Mouse (Mus musculus) liver, embryonic 14.5 days (tissue): Measurements from ENCODE around the gene Ect2l. TPM values are rescaled to one million over a fixed set of nuclear protein-coding genes. Genes with fewer than 3 reads are reported as not detected.

Source experiments
- ATAC-seq: fragments of 200-750 bp; cut with Nextera tagmentation; 2 replicates; pipeline ENCODE4 v1.8.0; 2017; ENCODE audit warnings: moderate number of reproducible peaks, mild to moderate bottlenecking, moderate library complexity; ENCODE audit not compliant: insufficient read depth
- DNase-seq, 3 experiments: peaks; one replicate each; pipeline ENCODE4 v3.0.0-alpha.2; 2012 to 2013; ENCODE audit warnings: low read depth in 3 of 3, low spot score in 3 of 3
- H3K27ac ChIP-seq: fragments of 300-500 bp; sonication (generic); 2 replicates; pipeline ENCODE4 v1.5.1; 2014; ENCODE audit warnings: moderate library complexity, mild to moderate bottlenecking, control low read depth, inconsistent platforms
- H3K27me3 ChIP-seq: fragments of 300-500 bp; sonication (generic); 2 replicates; pipeline ENCODE4 v1.6.1; 2014; ENCODE audit warnings: mild to moderate bottlenecking, low read length, moderate library complexity; ENCODE audit not compliant: control insufficient read depth, insufficient read depth
- H3K36me3 ChIP-seq: fragments of 300-500 bp; sonication (generic); replicated peaks from 2 replicates; pipeline ENCODE4 v1.6.1; 2014; ENCODE audit warnings: low read depth; ENCODE audit not compliant: control insufficient read depth, insufficient read depth
- H3K4me1 ChIP-seq, 2 experiments: fragments of 200-500 bp in 1 of 2; fragments of 300-500 bp in 1 of 2; sonication (generic) in 1 of 2; replicated peaks; 2 replicates each; pipeline ENCODE4 v1.6.1; 2012 to 2014; ENCODE audit warnings: antibody characterized with exemption in 1 of 2, inconsistent platforms in 1 of 2, low read length in 1 of 2; ENCODE audit not compliant: control insufficient read depth in 2 of 2, insufficient read depth in 2 of 2
- H3K4me2 ChIP-seq: fragments of 300-500 bp; sonication (generic); 2 replicates; pipeline ENCODE4 v1.6.1; 2014; ENCODE audit warnings: low read depth, mild to moderate bottlenecking, control low read depth, moderate library complexity
- H3K4me3 ChIP-seq, 2 experiments: fragments of 200-500 bp in 1 of 2; fragments of 300-500 bp in 1 of 2; sonication (generic) in 1 of 2; 2 replicates each; pipeline ENCODE4 v1.5.1; 2012 to 2014; ENCODE audit warnings: low read depth in 2 of 2, low read length in 2 of 2, mild to moderate bottlenecking in 2 of 2, control low read depth in 1 of 2, inconsistent platforms in 1 of 2, moderate library complexity in 1 of 2; ENCODE audit not compliant: insufficient read depth in 1 of 2
- H3K9ac ChIP-seq: fragments of 300-500 bp; sonication (generic); replicated peaks from 2 replicates; pipeline ENCODE4 v1.6.1; 2014; ENCODE audit warnings: mild to moderate bottlenecking, control low read depth, moderate library complexity
- H3K9me3 ChIP-seq: fragments of 300-500 bp; sonication (generic); 2 replicates; pipeline ENCODE4 v1.6.1; 2016; ENCODE audit warnings: low read length, mixed read lengths; ENCODE audit not compliant: control insufficient read depth
- CTCF ChIP-seq: IDR thresholded peaks from 2 replicates; pipeline ENCODE4 v1.5.1; 2016; ENCODE audit warnings: antibody characterized with exemption, low read depth, control low read depth
- EP300 ChIP-seq: IDR thresholded peaks from 2 replicates; pipeline ENCODE4 v1.6.1; 2016; ENCODE audit warnings: antibody characterized with exemption, low read depth
- WGBS: fragments of 180-500 bp; shearing (Covaris S2); extraction: QIAGEN DNeasy Blood & Tissue Kit; methylation state at CpG from one replicate; pipeline ENCODE4 v1.1.7; 2014; ENCODE audit not compliant: insufficient replicate concordance; 5-methylcytosine and 5-hydroxymethylcytosine counted together
- polyA plus RNA-seq, 2 experiments: library from polyadenylated mRNA; depleted of rRNA in 1 of 2; stranded (reverse) in 1 of 2; unstranded in 1 of 2; fragments of >200 nt; fragmentation: Nextera tagmentation in 1 of 2; extraction: Ambion mirVana in 1 of 2; gene quantifications; 2 replicates each; pipeline versions ENCODE4 v1.2.1 to v1.2.3; 2012 to 2014

The Ect2l gene
- polyA plus RNA-seq, 2 experiments: 0.06 to 0.08 TPM

- 64% methylated on average over 5 of the region's 5 CpGs for WGBS
These were observed 108.5 kb downstream of the Ect2l start for GRCm38 (mm10) chr10:18102166-18102565.

DNA sequence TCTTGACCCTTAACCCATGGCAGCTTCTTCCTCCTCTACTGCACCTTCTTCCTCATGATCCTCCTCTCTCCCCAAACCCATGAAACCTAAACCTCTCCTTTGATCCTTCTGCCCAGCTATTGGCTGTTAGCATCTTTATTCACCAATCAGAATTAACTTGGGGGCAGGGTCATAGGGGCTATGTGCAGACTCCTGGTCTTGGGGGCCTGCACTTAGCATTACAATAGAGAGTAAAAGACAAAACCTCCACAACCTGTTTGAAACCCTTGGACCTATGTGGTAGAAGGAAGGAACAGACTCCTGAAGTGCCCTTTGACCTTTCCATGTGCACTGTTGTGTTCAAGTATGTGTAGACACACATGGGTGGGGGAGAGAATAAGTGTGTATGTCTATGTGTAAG, 120.0 kb downstream of the Ect2l start:
- Histone ChIP-seq H3K4me2 (no peak overlapping the region), H3K9me3 (no peaks in the 10 kb centered on the region), H3K27me3 (no peaks in the 10 kb centered on the region), H3K9ac (no peak overlapping the region), H3K4me3 (no peak overlapping the region), H3K27ac (no peak overlapping the region), H3K4me1 (no peaks in the 10 kb centered on the region), H3K36me3 (peaks cover 4% of the 10 kb centered on the region; the same call in 1 of the 2 replicates)
- no peak for ATAC-seq
- no peak for DNase-seq
- no peak for TF ChIP-seq EP300
- TF ChIP-seq CTCF: no peak

More at GRCm38 (mm10) chr10:18102166-18102565, 108.5 kb downstream of the Ect2l start:
- H3K4me3 ChIP-seq: no peak overlapping the region
- no peak overlapping the region for H3K9ac ChIP-seq
- H3K27me3 ChIP-seq: no peaks in the 10 kb centered on the region
- TF ChIP-seq CTCF (no peak), EP300 (no peak)
- H3K9me3 ChIP-seq: no peaks in the 10 kb centered on the region
- DNase-seq: no peak
- no peak for ATAC-seq
- H3K36me3 ChIP-seq: no peaks in the 10 kb centered on the region
- no peak overlapping the region for H3K27ac ChIP-seq
- H3K4me1 ChIP-seq: no peaks in the 10 kb centered on the region
- no peak overlapping the region for H3K4me2 ChIP-seq

DNA sequence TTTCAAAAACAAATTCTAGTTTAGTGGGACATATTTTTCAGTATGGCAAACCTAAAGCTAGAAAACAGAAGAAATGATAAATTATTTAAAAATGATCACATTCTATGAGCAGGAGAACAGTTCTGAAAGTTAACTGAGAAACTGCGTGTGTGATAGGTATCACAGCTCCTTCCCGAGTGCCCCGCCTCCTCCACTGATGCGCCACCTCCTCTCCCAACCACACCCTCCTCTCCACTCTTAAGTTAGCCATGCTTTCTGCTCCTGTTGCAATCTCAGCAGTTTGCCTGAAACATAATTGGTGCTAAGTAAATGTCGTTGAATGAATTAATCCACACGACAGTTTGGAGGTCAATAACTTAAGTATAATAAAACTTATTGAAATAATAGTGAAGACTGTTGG, 127.9 kb downstream of the Ect2l start:
- DNase-seq: no peak
- no peaks in the 10 kb centered on the region for H3K36me3 ChIP-seq
- H3K4me1 ChIP-seq: no peaks in the 10 kb centered on the region; a peak in 1 of 4 replicates
- H3K4me2 ChIP-seq: no peak overlapping the region
- H3K27ac ChIP-seq: no peak overlapping the region
- H3K27me3 ChIP-seq: no peaks in the 10 kb centered on the region
- H3K4me3 ChIP-seq: no peak overlapping the region
- 62% methylated on average over 6 of the region's 6 CpGs for WGBS
- no peak for TF ChIP-seq CTCF
- TF ChIP-seq EP300: no peak
- H3K9ac ChIP-seq: no peak overlapping the region
- no peaks in the 10 kb centered on the region for H3K9me3 ChIP-seq
- no peak for ATAC-seq

DNA sequence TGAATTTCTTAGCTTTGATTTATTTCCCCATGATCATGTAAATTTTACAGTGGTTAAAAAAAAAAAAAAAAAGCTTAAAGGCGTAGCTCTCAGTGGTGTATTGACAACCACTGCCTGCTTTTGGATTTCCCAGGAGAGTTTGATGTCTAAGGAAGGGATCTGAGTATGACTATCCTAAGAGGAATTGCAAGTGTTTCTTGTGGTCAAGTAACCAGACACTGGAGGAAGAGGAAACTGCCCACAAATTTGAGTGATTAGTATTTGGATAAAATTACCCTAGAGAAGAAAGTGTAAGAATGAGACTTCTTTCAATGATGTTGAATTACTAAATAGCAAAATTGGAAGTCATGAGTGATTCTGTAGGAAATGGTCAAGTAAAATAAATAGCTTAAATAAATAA, 129.2 kb downstream of the Ect2l start:
- TF ChIP-seq EP300 (no peak), CTCF (no peak)
- no peak overlapping the region for H3K27ac ChIP-seq
- no peaks in the 10 kb centered on the region; a peak in 1 of 4 replicates for H3K4me1 ChIP-seq
- ATAC-seq (no peak), DNase-seq (no peak)
- WGBS: 46% methylated on average over 1 of the region's 1 CpGs
- no peak overlapping the region for H3K4me2 ChIP-seq
- H3K9ac ChIP-seq: no peak overlapping the region
- no peaks in the 10 kb centered on the region for H3K9me3 ChIP-seq
- no peak overlapping the region for H3K4me3 ChIP-seq
- H3K27me3 ChIP-seq: no peaks in the 10 kb centered on the region
- no peaks in the 10 kb centered on the region for H3K36me3 ChIP-seq

Other genes with a start within 250 kb of the Ect2l start
- 19.8 and 37.2 TPM in 2 replicates for gene Abracl, start 187.6 kb downstream of the Ect2l start, polyA plus RNA-seq (2012; rRNA removed)
- 66.4 and 71.1 TPM in 2 replicates for gene Abracl, start 187.6 kb downstream of the Ect2l start, polyA plus RNA-seq (2014; fragmentation: Nextera tagmentation; extraction: Ambion mirVana)
- 10.7 and 13.3 TPM in 2 replicates for gene Reps1, start 155.0 kb downstream of the Ect2l start, polyA plus RNA-seq (2012; rRNA removed)
- 3.4 and 6.0 TPM in 2 replicates for gene Reps1, start 155.0 kb downstream of the Ect2l start, polyA plus RNA-seq (2014; fragmentation: Nextera tagmentation; extraction: Ambion mirVana)
- gene Ccdc28a, start 24.1 kb upstream of the Ect2l start, polyA plus RNA-seq (2012; rRNA removed): 3.7 and 6.2 TPM in 2 replicates
- 6.6 TPM in 2 replicates for gene Ccdc28a, start 24.1 kb upstream of the Ect2l start, polyA plus RNA-seq (2014; fragmentation: Nextera tagmentation; extraction: Ambion mirVana)
- gene Nhsl1, start 108.1 kb upstream of the Ect2l start, polyA plus RNA-seq (2012; rRNA removed): 0.55 and 0.64 TPM in 2 replicates
- gene Nhsl1, start 108.1 kb upstream of the Ect2l start, polyA plus RNA-seq (2014; fragmentation: Nextera tagmentation; extraction: Ambion mirVana): 0.50 and 0.75 TPM in 2 replicates